8 mouse cellular contexts compared by ENCODE assay signal in genomic region chr2:75776533-75776932, GRCm38 (mm10). TPM values are rescaled to one million over a fixed set of nuclear protein-coding genes. Genes with fewer than 3 reads are reported as not detected.
DNase-seq lines count a peak whose midpoint lies in the region; ATAC-seq lines count a peak whose summit lies in the region.

No protein-coding gene starts in this region.

- H3K9me3 ChIP-seq in heart, embryonic 13.5 days = no peaks in the 10 kb centered on the region
- H3K9me3 ChIP-seq in midbrain, embryonic 11.5 days (ENCODE audit: control insufficient read depth, low read length) = no peaks in the 10 kb centered on the region

- peak overlapping the region; percentile 71 for H3K9ac ChIP-seq in heart, embryonic 13.5 days
- H3K9ac ChIP-seq in midbrain, embryonic 11.5 days (ENCODE audit: low read length) = no peak overlapping the region

- peaks cover 34% of the 10 kb centered on the region for H3K4me1 ChIP-seq in heart, embryonic 13.5 days
- peaks cover 18% of the 10 kb centered on the region; the same call in 1 of the 2 replicates for H3K4me1 ChIP-seq in brown adipose tissue, adult 24 weeks (ENCODE audit: control insufficient read depth, insufficient read depth, insufficient read length, low read length)
- H3K4me1 ChIP-seq in midbrain, embryonic 11.5 days (ENCODE audit: control insufficient read depth, insufficient read depth, low read length) = no peaks in the 10 kb centered on the region; the same call in 1 of the 2 replicates

- H3K4me2 ChIP-seq in heart, embryonic 13.5 days = peak overlapping the region; percentile 69
- H3K4me2 ChIP-seq in midbrain, embryonic 11.5 days = peak overlapping the region; percentile 6; the same call in 1 of the 2 replicates

- no peaks in the 10 kb centered on the region for H3K36me3 ChIP-seq in heart, embryonic 13.5 days
- H3K36me3 ChIP-seq in midbrain, embryonic 11.5 days (ENCODE audit: control insufficient read depth, insufficient read depth, low read length) = no peaks in the 10 kb centered on the region

- no peak for ATAC-seq in heart, embryonic 13.5 days (ENCODE audit: extremely low read depth, insufficient number of reproducible peaks, low FRiP score, low TSS enrichment)
- peak; percentile 42 for ATAC-seq in inflammation-experienced regulatory T-cells, adult 6 months
- ATAC-seq in midbrain, embryonic 11.5 days (ENCODE audit: low FRiP score) = no peak

- DNase-seq in heart, postnatal 36 days = no peak
- peak; percentile 84 for DNase-seq in midbrain, embryonic 11.5 days (ENCODE audit: low spot score, missing footprints)
- DNase-seq in adrenal gland, postnatal 10 days = no peak
- DNase-seq in cerebellum, postnatal 36 days = no peak
- DNase-seq in embryo, embryonic 10 days (ENCODE audit: low spot score) = no peak

- 16% methylated on average over 12 of the region's 12 CpGs for WGBS in heart, embryonic 13.5 days
- WGBS in midbrain, embryonic 11.5 days = 30% methylated on average over 12 of the region's 12 CpGs

- peak overlapping the region; percentile 24; the same call in 1 of the 2 replicates for H3K27ac ChIP-seq in heart, embryonic 13.5 days (replicated peaks)
- 0 out of 2 replicates have a peak overlapping the region, but pooled peaks have one; percentile 1 for H3K27ac ChIP-seq in brown adipose tissue, adult 24 weeks (replicated peaks; ENCODE audit: low read depth, low read length)
- no peak overlapping the region for H3K27ac ChIP-seq in midbrain, embryonic 11.5 days (ENCODE audit: low read depth, low read length)

- H3K4me3 ChIP-seq in heart, embryonic 13.5 days = peak overlapping the region; percentile 41
- peak overlapping the region; percentile 41 for H3K4me3 ChIP-seq in brown adipose tissue, adult 24 weeks (ENCODE audit: insufficient read depth, low read depth, low read length)
- H3K4me3 ChIP-seq in midbrain, embryonic 11.5 days (ENCODE audit: low read depth, low read length) = no peak overlapping the region

- no peaks in the 10 kb centered on the region for H3K27me3 ChIP-seq in heart, embryonic 13.5 days (replicated peaks)
- H3K27me3 ChIP-seq in midbrain, embryonic 11.5 days (ENCODE audit: control insufficient read depth, insufficient read depth, low read length) = no peaks in the 10 kb centered on the region

- intact Hi-C loops in heart, postnatal 36 days (cut with DNase I) = no loop called here

RNA-seq across cellular contexts. Expression of gene Agps, which starts 55.4 kb away (rescaled TPM):
- polyA plus RNA-seq in heart, embryonic 13.5 days (2015; fragmentation: Nextera tagmentation; extraction: Ambion mirVana) = 22.1 and 24.3 TPM in 2 replicates
- 10 to 100 TPM; 26.6 to 34.3 TPM for total RNA-seq in heart, postnatal 36 days (2021)
- 14.5 and 17.6 TPM in 2 replicates for polyA plus RNA-seq in brown adipose tissue, adult 24 weeks (2012; ENCODE audit: insufficient read depth, insufficient read length, missing spikeins)
- polyA plus RNA-seq in inflammation-experienced regulatory T-cells, adult 6 months (2017; shearing (Covaris generic)) = 10 to 100 TPM; 17.6 to 25.3 (median 18.5) TPM
- 44.0 and 46.3 TPM in 2 replicates for polyA plus RNA-seq in midbrain, embryonic 11.5 days (2014; fragmentation: Nextera tagmentation; extraction: Ambion mirVana)
- 10 to 100 TPM; 32.4 to 42.0 TPM for total RNA-seq in adrenal gland, postnatal 10 days (2021)
